Mouse (Mus musculus) naive thymus-derived CD4-positive, alpha-beta T cell, adult 2 months (primary cell): ENCODE data around the gene Spag17.

Source experiments
- DNase-seq: peaks from one replicate; pipeline ENCODE4 v3.0.0-alpha.2; 2011; ENCODE audit warnings: low read depth

The Spag17 gene

DNA sequence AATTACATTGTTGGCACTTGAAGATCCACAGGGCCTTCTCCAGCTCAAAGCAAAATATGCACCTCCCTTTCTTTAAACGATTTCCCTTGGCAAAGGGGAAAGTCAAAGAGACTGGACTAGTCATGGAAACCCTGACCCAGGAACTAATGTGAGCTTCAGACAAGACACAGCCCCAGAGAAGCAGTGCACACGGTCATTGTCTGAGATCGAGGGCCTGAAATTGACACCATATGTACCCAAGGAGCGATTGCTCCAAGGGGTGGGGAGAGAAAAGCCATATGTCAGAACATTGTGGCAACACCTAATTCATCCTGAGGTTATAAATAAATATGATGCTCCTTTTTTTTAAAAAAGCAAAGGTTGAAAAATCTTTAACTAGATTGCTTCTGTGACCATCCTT, 80.7 kb downstream of the Spag17 start:
- DNase-seq, result no peak

DNA sequence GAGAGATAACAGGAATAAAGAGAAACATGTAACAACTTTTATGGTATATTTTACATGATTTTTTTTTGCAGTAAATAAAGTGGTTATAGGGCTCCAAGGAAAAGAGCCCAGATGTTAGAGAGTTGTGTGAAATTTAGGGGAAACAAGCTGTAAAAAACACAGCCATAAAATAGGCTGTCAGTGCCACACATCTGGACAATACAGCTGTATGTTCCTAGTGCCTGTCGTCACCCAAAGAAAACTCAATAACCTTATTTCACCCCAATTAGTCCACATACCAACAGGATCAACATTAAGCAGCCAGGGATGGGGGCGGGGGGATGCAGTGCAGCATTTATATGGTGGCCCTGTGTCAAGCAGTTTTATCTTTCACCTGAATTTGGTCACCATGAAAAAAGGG, 81.1 kb downstream of the Spag17 start:
- DNase-seq, result no peak

DNA sequence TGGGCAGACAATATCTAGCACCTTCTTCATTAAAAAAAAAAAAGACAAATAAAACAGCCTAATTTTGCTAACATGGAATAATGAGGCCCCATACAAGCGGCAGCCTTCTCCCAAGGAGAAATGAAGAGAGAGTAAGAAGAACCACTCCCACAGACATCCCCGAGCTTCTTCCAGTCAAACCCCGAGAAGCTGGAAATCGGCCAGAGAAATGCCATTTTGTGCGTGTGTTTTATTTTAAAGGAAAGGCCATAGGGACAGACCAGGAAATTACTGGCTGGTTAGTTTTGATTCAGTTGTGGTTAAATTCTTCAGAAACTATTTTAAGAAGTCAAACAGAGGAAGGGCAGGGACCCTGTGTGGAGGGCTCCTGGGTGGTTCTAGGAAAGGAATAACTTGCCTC, 85.6 kb downstream of the Spag17 start:
- no peak for DNase-seq

DNA sequence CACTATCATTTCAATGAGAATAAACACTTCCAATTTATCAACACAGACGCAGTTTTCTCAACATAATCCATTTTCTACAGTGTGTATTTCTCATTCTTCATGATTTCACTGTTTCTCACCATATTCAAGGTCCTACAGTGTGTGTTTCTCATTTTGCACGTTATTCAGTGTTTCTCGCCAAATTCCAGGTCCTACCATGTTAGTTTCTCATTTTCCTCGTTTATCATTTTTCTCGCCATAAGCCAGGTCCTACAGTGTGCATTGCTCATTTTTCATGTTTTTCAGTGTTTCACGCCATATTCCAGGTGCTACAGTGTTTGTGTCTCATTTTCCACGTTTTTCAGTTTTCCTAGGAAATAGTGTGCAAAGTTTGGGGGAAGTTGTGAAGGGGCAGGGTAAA, 95.8 kb downstream of the Spag17 start:
- peak; percentile 8 for DNase-seq

DNA sequence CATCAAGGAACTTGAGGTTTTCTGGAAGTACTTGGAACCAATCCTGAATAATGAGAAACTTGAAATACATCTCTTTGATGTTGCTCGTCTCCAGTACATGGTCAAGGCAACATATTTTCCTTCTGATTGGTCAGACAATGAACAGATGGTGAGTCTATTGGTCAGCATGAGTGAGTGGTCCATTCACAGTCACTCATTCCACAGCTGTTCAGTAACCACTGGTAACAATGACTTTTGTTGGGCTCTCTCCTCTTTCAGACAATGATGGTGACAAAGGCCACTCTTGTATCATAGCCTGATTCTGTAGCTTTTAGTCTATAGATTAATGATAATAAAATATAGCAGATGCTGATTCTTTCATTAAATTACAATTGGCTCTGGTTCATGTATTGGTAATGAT, 119.5 kb downstream of the Spag17 start:
- no peak for DNase-seq

DNA sequence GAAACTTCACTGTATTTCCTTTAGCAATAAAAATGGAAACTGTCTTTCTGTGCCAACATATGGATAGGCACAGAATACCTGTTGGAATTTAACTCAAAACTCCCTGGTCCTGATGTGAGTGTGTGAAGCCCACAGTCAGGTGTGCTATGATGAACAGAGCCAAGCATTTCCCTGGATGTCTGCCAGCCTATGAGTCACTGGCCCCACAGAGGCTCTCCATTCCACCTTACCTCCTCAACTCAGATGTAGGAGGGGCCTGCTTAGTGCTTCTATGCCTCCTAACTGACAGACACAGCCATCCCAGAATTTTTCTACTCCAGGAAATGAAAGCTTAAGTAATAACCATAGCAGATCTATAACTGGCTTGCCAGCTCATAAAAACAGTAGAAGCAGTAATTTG, 124.6 kb downstream of the Spag17 start:
- DNase-seq, result no peak

DNA sequence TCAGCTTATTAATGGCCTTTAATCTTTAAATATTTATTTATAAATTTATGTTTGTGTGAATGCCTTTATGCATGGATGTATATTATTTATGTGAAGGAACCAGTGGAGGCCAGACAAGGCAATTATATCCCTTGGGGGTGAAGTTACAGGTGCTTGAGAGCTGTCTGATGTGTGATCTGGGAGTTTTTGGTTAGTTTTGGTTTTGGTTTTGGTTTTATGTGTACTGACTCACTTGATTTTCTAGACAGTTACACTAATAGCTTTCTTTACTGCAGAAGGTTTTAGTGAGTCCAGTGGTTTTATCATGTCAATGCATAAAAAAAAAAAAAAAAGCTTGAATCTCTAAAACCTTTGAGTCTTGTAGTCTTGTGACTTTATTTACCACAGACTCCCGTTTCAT, 128.9 kb downstream of the Spag17 start:
- no peak for DNase-seq

DNA sequence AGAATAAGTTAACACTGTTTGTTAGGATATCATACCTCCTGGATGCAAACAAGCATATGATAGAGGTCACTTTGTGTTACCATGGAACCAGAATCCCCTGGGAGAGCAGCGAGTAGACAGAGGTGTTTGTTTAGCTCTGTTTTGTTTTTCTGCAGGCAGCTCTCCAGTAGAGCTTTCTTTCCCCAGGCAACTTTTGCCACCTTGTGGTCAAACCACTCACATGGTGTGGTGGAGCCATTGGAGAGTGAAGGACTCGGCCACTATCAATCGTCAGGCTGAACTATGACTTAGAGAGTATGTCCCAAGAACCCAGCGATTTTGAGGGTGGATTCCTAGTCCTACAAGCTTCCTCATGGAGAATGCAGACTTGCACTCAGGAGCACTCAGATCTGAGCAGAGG, 146.1 kb downstream of the Spag17 start:
- no peak for DNase-seq

DNA sequence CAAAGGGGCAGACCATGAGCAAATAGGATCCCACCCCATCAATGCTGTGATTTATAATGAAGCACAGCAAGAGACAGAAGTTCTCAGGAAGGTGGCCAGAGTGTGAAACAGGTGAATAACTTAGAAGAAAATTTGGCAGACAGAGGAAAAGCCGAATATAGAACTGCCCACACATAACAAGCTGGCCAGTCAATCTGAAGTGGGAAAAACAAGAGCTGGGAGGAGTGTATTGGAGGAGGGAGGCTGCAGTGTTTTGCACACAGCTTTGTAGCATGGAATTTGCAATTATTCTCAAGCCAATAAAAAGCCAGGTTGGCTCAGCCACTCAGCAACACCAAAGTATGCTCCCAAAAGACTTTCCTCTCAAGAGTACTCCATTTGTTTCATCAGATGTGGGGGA, 147.8 kb downstream of the Spag17 start:
- DNase-seq, result no peak

DNA sequence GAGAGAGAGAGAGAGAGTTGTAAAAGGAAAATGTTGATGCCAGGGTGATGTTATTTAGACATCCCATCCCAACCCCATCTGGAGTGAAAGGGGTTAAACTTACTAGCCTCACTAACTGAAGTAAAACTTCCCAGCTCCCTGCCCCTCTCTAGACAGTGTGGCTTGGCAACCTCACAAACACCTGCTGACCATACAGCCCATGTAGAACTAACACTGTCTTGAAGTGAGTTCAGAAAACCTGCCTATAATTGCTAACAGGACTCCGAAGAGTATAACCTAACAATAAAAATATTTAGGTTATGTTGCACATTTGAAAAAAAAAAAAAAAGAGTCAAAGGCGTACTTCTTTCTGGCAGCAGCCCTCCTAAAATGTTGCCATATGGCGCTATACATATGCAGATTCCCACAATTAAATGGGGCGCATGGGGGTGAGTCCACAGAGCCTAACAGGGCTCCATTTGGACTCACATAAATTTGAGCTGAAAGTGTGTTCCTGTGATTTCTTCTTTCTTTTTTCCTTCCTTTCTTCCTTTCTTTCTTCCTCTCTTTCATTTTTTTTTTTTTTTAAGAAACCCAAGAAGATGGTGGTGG, 149.3 kb downstream of the Spag17 start:
- no peak for DNase-seq

DNA sequence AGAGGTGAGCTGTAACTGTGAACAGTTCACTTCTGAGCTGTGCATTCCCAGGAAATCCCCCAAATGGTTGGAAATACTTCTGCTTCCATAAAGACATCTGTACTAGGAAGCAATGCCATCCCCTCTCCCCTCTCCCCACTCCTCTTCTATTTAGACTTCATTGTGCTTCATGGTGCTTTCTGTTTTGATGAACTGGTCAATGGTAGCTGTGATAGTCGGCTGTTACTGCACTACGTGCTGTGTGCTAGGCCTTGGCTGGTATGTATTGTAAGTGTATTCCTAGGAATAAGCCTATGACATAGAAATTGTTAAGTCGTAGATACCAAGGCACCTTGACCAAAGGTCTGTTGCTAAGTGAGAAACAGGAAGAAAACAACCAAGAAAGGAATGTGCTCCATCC, 149.9 kb downstream of the Spag17 start:
- DNase-seq, result no peak

DNA sequence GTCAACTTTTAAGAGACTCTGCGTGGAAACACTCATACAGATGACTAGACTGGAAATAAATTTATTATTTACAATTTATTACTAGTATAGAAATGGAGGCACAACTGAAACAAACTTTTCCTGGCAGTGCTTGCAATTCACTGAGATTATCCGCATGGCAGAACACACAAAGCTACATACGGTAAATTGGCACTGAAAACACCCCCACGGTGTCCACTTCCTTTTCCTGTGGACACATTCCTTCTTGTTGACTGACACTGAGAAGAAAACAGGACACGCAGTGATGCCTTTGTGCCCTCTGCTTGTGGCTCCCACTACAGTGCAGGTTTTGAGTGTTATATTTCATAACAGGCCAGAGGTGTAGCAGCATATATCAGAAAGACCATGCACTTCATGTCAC, 151.6 kb downstream of the Spag17 start:
- no peak for DNase-seq

DNA sequence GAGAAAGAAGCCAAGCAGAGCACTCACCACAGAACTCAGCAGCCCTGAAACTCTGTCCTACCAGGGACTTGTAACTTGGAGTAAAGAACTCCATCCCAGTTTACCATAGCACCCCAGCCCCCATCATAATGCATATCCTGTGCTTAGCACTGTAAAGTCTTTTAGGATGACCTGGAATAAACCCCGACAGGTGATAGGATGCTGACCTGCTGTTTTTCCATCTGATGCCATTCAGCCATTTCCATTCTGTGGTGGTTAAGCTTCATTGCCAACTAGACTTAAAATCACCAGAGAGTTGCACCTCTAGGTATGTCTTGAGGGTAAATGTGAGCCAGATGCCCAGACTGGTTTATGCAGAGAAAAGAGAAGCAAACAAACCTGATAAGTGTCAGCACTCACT, 189.2 kb downstream of the Spag17 start:
- DNase-seq, result no peak

DNA sequence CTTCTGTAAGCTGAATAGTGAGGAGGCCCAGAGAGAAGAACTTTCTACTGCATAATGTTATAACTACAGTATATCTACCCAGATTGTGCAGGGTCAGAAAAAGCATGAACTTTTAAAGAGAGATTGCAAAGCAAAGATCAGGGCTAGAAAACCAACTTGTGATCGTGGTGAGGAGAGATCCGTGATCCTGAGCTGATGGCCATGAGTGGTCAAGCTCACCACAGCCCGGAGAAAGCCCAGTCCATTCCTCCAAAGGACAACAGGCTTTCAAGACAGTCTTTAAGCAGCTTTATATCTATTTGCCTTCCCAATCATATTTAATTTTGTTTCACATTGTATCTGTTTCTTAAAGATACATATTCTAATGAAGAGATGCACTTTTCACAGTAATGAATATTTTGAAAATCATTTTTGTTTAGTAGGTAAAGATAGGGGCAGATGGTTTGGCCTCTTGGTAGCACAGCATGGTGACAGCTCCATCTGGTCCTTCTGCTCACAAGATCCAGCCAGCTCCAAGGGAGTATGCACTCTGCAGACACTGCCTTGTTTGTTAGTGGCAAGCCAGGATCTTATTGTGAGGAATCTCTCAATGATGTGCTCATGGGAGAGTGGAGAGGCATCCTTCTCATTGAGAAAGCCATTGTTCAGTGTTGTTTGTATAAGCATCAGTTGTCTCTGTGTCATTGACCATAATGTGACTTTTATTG, 217.3 kb downstream of the Spag17 start:
- DNase-seq, result no peak

DNA sequence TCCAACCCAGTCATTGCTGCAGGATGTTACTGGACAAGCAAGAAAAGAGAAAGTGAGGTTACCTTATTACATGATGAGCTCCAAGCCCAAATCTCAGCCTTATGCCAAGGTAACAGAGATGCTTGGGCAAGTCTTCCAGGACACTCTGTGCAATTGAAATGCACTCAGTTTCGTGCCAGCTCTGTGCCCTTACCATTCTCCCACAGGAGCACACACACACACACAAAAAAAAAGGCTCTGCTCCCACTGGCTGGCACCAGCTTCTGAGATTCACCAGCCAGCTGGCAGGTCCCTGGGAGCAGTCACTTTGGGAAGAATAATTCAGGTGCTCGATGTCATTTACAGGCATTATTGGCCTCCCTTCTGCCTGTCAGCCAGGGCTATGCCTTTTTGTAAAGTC, 221.5 kb downstream of the Spag17 start:
- DNase-seq, result no peak

DNA sequence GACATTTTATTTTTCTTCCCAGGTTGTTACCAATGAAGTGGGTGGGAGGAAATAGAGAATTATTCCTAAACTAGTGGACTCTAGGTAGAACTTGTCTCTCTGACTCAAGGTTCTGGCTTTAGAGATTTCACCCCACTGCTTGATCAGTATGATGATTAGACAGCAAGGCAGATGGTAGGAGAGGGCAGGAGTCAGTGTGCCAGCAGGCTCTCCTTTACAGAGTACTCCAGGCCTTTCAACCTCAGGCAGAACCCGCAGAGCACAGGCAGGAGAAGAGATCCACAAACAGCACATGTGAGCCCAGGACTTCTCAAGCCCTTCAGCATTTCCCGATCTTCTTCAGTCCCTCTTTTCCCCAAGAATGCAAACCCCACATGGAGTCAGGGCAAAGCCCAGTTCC, 233.5 kb downstream of the Spag17 start:
- DNase-seq, result no peak

DNA sequence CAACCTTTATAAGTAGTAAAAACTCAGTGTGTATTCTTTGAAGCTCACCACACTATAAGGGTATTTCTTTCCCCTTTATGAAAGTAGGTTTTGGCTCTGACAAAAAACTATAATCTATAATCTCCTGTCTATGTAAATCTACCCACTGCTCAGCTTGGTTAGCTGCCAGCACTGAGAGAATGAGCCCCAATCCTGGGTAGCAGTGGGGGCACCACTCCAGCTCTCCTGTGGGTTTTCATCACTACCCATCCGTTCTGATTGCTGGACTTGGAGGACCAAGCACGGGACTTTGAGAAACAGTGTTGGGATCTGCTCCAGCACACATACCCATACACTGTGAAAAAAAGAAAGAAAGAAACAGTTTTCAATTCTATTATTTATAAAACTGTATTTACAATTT, 236.8 kb downstream of the Spag17 start:
- no peak for DNase-seq

DNA sequence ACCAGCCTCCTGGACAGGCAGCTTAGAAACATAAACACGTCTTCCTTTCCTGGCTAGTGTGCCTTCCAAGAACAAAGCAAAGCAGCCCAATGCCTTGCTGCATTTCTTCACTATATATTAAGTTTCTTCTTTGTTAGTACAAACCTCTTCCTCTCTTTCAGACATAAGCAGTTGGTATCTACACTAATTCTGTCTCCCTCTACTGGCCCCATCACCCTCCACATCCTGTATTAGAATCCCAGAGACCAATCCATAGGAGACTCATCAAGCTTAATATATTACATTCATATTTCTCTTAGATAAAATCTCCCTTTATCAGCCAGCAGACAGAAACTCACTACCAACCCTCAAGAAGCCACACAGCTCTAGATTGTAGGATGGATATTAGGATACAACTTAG, 237.2 kb downstream of the Spag17 start:
- DNase-seq, result no peak

DNA sequence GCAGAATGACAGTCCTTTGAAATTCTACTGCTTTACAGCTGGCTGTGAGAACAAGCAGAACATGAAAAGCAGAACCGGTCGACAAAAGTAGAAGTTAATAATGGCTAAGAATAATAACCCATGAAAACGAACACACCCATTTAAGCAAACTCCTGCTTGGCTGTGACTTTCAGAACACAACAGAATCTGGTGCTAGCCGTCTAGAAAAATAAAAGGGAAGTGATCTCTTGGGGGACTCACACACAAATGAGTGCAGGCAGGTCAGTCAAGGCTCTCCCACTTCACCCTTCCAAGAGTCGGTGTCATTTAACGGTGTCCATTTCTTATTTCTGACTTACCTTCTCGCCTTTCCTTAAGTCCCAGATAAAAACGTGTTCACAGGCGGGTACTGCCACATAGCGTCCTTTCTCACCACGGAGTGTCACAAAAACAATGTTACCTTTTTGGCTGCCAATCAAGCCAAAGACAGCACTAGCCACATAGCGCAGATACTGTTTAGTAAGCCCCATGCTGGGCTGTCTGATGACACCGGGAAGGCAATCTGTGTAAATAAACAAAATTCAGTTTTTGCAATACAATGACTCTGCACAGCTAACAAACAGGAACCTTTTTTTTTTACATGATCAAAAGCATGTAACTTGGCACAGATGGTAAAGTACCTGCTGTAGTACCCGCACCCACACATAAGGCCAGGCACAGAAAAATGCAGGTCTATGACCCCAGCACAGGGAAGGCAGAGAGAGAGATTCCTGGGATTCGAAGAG, 275.7 kb downstream of the Spag17 start:
- no peak for DNase-seq

DNA sequence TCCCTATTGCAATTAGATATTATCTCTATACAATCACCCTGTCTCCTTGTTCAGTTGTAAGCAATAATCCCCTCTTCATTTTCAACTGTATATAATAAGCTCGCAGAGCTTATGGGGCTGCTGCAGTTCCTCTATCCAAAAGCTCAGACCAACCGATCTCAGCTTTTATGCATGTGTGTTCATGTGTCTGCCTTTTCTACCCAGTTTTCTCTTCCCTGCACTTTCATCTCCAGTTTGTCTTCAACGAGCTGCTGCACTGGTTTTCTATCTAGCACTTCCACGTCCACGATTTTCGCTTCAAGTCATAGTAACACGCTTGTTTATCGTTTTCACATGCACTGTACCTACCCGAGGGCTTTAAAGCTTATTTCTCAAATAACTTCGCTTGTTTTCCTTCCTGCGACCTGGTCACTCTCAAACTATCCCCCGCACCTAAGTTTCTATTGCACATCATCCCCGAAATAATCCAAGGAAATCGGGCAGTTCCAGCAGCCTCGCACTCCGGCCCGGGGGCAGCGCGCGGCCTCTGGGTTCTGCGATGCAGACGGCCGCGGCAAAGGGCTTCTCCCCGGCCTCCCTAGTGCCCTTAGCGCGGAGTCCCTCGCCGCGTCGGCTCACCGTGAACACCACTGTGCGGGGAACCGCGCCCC, 276.6 kb downstream of the Spag17 start:
- no peak for DNase-seq

DNA sequence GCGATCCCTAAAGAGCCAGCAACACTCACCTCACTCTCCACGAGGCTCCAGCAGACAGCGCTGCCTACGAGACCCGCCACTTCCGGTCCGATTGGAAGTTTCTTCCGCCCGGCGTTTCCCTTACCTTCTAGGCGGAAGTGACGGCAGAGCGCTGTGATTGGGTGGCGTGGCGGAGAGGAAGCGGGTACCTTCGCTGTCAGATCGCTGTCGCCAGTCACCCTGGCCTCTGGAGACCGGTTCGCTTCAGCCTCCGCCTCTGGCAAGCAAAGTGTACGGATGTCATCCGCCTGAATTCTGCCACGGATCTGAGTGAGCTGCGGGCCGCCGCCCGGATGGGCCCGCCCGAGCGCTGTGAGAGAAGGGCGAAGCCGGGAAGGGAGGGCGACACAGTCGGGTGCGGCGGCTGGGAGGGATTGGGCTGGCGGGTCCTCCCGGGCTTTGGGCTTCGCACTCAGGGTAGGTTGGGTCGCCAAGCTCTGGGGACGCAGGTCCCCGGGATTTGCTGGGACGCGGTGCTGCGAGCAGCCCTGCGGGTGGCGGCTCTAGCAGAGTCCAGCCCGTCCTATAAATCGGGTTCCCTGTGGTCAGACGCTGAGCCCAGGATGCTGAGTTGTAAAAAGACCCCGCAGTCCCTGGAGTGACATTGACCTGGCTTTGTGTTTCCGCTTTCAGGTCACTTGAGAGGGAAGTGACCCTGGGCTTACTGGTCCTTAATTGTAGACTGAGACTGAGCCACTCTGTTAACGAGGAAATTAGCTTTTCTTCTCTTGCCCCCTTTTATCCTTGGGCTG, 277.3 kb downstream of the Spag17 start, which contains the start of the genes Gdap2 and Wdr3:
Gene Gdap2, plus strand, starts transcription at position 67 of the 791 bp plus-strand sequence.
Gene Wdr3, minus strand, starts transcription at position 93 of the 791 bp plus-strand sequence.
- peak; percentile 95 for DNase-seq

DNA sequence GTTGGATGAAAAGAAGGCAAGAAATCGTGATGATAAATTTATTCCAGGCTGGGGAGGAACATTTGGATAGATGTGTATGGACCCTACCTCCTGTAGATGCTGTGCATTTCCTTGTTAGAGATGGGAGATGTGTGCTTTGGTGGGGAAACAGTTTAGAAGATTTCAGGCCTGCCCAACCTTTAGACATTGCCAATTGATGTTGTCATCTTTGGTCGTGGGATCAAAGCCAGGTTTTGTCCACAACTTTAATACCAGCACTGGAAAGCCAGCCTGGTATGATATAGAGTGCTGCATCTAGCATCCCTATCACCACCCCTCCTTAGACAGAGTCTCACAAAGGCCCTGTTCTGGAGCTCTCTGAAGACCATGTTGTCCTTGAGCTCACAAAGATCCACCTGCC, 278.4 kb downstream of the Spag17 start:
- DNase-seq, result no peak
